Mouse (Mus musculus) liver, adult 2 months (tissue): ENCODE measurements around the gene Cacna1c.

Source experiments
- CTCF ChIP-seq: fragments of 200-500 bp; IDR thresholded peaks from 2 replicates; pipeline ENCODE4 v1.5.1; 2011; ENCODE audit warnings: low read depth, low read length, control low read depth
- POLR2A ChIP-seq: fragments of 200-500 bp; IDR thresholded peaks from 2 replicates; pipeline ENCODE4 v1.6.1; 2011; ENCODE audit warnings: low read length, control low read depth; ENCODE audit not compliant: insufficient read depth; ENCODE audit errors: extremely low read depth

DNA sequence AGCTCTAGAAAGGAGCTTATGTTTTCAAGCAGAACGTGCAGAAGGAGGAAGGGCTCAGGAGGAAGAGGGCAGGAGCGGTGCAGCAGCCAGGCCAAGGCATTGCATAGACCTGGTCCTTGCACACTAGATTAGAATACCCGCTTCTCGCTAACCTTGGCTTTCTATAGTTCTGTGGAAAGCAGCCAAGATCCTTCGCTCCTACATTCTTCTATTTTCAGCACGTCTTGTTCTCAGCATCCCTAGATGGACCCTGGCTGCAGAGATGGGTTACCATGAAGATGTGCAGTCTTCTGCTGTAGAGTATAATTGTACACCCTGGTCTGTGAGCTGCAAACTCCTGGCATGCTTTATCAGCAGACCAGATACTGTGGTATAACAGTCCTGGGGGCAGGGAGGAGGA is 18.0 kb upstream of the Cacna1c start:
- TF ChIP-seq CTCF (no peak), POLR2A (no peak)
